Mouse (Mus musculus): ENCODE measurements at regions not wholly inside any gene's neighbourhood (a gene's known extent, or its start where the extent isn't known, plus 50 kb on each side); places are given as distances from the start of the nearest gene placed in this dataset.

DNA sequence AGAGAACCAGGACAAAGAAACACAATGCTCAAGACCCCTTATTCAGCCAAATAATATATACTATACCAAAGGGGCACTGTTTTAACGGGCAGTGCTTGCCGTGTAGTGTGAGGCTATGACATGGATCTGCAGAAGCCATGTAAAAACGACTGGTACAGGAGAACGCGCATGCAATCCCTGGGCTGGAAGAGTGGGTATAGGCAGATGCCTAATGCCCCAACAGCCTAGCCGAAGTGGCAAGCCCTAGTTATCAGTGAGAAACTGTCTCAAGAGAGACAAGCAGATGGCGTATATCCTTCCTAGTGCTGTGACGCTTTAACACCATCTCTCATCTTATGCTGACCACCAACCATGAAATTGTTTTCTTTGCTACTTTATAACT lies 262.8 kb downstream of the Ankrd50 start:
- DNase-seq (ENCODE audit: extremely low spot score, low spot score), result no peak

- no peak for DNase-seq (ENCODE audit: extremely low spot score, low spot score)
Observed at GRCm38 (mm10) chr3:38220934-38221833, 263.5 kb downstream of the Ankrd50 start.

- DNase-seq (ENCODE audit: extremely low spot score, low spot score), result no peak
Observed at GRCm38 (mm10) chr3:38209081-38209480, 275.6 kb downstream of the Ankrd50 start.

- no peak for DNase-seq (ENCODE audit: extremely low spot score, low spot score)
Observed at GRCm38 (mm10) chr3:38207867-38208266, 276.8 kb downstream of the Ankrd50 start.

DNA sequence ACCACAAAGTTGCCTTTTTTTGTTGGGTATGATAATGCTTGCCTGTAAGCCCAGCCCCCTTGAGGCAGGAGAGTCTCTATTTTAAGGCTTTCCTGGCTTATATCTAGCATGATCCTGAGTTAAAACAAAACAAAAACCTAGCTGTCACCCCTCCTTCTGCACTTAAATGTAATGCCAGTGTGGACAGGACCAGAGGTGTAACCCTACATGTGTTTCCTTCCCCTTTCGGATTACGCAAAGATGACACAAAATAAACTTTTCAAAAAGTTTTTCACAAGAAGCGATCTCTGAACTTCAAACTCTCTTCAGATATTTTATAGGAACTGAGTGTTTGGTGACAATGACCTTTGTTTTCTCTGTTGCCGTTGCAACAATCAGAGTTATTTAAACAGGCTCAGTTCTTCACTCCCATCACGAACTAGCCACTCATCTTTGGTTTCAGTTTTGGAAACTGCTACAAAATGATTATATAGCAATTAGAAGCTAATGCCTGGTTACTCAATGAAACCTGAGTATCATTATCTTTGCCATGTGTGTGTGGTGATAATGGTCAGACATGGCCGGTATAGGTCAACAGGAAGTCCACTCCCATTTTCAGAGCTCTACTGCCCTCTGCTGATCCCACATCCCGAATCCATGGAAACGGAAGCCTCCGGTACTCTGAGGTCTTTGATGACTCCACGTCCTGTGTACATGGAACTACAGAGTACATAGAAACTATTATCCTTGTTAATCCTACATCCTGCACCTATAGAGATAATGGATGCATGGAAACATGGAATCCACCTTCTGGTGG lies 282.6 kb downstream of the Ankrd50 start:
- peak; percentile 49 for DNase-seq (ENCODE audit: extremely low spot score, low spot score)

DNA sequence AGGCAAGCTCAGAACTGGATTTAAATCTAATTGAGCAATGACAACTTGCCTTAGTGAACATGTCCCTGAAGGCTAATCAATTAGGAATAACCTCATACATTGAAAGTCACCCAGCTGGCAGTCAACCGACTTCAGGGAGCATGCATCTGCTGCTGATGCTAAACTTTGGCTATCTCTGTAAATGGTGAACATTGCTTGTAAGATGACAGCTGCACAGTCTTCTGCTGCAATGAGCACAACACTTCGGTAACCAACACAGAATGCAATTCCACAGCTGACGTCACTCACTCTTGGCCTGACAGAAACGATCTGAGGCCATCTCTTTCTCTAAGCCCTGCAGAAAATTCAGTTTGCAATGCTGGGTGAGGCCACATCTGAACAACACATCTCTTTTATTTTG lies 290.6 kb downstream of the Ankrd50 start:
- no peak for DNase-seq (ENCODE audit: extremely low spot score, low spot score)

GRCm38 (mm10) chr3:38187406-38187896 lies 297.2 kb downstream of the Ankrd50 start:
- no peak for DNase-seq (ENCODE audit: extremely low spot score, low spot score)

- no peak for DNase-seq (ENCODE audit: extremely low spot score, low spot score)
Observed at GRCm38 (mm10) chr3:38186503-38186902, 298.1 kb downstream of the Ankrd50 start.

DNA sequence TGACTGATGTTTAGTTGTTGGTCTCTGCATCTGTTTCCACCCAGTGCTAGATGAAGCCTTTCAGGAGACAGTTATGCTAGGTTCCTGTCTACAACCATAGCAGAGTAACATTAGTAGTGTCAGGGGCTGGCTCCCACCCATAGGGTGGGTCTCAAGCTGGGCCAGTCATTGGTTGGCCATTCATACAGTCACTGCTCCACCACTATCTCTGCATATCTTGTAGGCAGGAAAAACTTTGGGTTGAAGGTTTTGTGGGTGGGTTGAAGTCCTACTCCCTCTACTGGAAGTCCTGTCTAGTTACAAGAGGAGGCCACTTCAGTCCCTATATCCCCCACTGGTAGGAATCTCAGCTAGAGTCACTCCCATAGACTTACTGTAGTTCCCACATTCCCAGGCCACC lies 306.3 kb downstream of the Ankrd50 start:
- DNase-seq (ENCODE audit: extremely low spot score, low spot score), result no peak

GRCm38 (mm10) chr3:38175946-38176345 lies 308.7 kb downstream of the Ankrd50 start:
- no peak for DNase-seq (ENCODE audit: extremely low spot score, low spot score)

- DNase-seq (ENCODE audit: extremely low spot score, low spot score), result no peak
Observed at GRCm38 (mm10) chr3:38174735-38175280, 309.8 kb downstream of the Ankrd50 start.

DNA sequence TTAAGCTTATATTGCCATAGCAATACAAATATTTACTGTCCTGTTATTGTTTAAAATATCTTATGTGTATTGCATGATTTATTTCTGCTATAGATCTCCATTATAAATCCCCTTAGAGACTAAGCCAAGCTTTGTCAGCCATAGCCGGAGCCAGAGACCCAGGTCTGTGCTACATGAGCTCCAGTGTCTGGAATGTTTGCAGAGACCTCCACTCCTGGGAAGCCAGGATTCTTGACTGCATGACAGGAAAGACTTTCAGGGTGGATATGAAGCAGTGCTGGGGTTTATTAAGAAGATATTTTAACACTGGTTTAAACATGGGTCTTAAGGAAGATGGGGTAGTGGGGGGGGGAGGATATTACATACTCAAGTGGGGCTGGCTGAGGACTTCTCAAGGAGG lies 332.2 kb downstream of the Ankrd50 start:
- no peak for DNase-seq (ENCODE audit: extremely low spot score, low spot score)

GRCm38 (mm10) chr3:38151821-38152220 lies 332.8 kb downstream of the Ankrd50 start:
- DNase-seq (ENCODE audit: extremely low spot score, low spot score), result no peak

GRCm38 (mm10) chr3:38146663-38147062 lies 338.0 kb downstream of the Ankrd50 start:
- no peak for DNase-seq (ENCODE audit: extremely low spot score, low spot score)

DNA sequence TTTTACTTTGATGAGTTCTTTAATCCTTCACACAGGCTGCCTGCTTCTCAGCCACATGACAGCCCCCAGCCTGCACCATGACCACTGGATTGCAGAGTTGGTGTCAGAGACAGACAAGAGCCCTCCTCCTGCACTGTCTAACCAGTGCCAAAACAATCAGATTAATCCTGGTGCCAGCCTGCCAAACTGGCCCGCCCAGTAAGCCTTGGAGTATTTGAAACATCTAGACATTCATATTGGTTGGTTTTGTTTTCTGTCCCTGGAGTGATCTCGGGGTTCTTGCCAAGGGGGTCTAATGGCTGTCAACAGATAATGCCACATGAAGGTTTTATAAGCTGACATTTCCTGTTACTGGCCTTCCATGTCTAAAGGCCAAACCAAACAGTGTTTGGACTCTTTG lies 339.2 kb downstream of the Ankrd50 start:
- DNase-seq (ENCODE audit: extremely low spot score, low spot score), result no peak

- no peak for DNase-seq (ENCODE audit: extremely low spot score, low spot score)
Observed at GRCm38 (mm10) chr3:38144650-38145049, 340.0 kb downstream of the Ankrd50 start.

DNA sequence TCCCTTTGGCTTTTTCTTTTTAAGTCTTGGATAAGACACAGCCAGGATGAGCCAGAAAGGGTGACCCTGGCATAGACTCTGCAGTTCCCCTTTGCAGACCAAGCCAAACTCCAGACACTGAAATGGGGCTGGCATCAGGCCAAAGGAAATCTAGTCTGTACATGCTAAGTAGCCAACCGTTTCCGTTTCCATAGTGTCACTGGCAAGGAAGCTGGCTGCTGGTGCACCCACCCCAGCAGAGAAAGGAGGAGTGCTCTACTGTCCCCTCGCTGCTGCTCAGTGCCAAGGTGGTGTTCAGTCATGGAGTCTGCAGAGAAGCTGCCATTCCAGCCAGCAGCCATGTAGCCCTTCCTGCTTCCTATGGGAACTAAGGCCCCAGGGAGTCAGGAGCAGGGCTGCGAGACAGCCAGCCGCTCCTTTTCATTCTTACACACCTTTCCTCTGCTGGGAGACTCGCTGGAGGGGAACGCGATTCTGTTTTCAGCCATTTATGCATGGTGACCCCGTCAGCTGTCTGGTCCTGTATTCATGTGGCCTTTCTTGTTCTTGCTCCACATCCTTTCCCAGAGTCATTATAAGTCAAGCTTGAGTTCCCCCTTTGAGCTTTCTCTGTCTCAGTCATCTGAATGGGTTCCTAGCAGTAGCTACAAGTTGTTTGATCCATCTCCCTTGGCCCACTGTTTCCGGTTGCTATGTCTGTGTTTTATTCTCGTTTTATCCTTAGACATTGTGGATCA lies 341.3 kb downstream of the Ankrd50 start:
- DNase-seq (ENCODE audit: extremely low spot score, low spot score), result no peak

DNA sequence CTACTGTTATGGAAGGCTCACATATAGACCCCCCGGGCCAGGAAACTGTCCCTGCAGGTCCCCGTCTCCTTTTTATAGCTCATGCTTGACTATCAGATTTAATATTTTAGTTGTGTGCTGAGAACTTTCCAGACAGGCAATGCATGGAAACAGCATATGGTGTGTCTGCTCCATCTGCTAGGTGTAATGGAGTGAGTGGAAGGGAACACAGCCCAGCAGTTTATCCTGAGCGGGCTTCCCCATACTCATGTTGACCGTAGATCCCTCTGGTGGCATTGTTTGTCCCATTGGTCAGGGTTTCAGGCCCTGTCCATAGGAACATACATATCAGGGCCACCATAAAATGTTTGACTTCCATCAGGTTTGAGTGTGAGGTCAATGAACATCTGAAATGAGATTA lies 345.3 kb downstream of the Ankrd50 start:
- DNase-seq (ENCODE audit: extremely low spot score, low spot score), result no peak

DNA sequence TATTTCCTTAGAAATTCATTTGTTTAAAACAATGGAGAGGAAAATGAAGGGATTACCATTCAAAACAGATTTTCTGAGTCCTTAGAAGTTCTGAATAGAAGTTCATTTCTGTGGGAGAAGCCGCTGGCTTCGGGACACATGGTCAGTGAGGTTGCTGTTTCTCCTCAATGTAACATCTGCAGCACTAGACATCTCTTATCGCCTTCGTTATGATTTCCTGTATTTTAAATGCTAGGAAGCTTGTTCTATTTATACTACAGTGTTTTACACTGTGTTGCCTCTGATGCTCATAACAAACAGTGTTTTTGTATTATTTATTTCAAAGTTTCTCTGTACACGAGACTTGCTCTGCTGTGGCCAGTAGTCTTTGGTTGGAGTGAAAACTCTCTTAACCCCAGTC lies 346.6 kb downstream of the Ankrd50 start:
- no peak for DNase-seq (ENCODE audit: extremely low spot score, low spot score)

GRCm38 (mm10) chr3:38135808-38136214 lies 348.8 kb downstream of the Ankrd50 start:
- DNase-seq (ENCODE audit: extremely low spot score, low spot score), result no peak

- DNase-seq (ENCODE audit: extremely low spot score, low spot score), result no peak
Observed at GRCm38 (mm10) chr3:38134425-38134824, 350.2 kb downstream of the Ankrd50 start.
